ENCODE assay signal across 10 mouse cellular contexts in genomic region chr16:33921514-33921913, GRCm38 (mm10). TPM values are rescaled to one million over a fixed set of nuclear protein-coding genes. Genes with fewer than 3 reads are reported as not detected.
DNase-seq lines count a peak whose midpoint lies in the region; ATAC-seq lines count a peak whose summit lies in the region.
"Had no signal": no experiment of that assay in that cellular context is flagged by ENCODE, and none has a peak within 500 bp of the region (broad histone marks: within the 10 kb centered on the region; RNA-seq: fewer than 3 reads in every experiment).

No protein-coding gene starts in this region.

- H3K4me2 ChIP-seq in kidney, embryonic 16.5 days (replicated peaks; ENCODE audit: low read depth, low read length): no peak overlapping the region
- no peak overlapping the region for H3K4me2 ChIP-seq in embryonic facial prominence, embryonic 11.5 days (ENCODE audit: low read depth, low read length)
- H3K4me2 ChIP-seq in intestine, embryonic 15.5 days (replicated peaks): no peak overlapping the region
- H3K4me2 ChIP-seq: forebrain, embryonic 13.5 days; midbrain, embryonic 15.5 days had no signal

- no peak for DNase-seq in kidney, postnatal 36 days
- DNase-seq in embryonic facial prominence, embryonic 11.5 days (ENCODE audit: low spot score): no peak
- DNase-seq in cerebellum, adult 18-20 months: no peak
- DNase-seq in frontal cortex, adult 2 months (ENCODE audit: extremely low spot score in 1 of 2, low spot score in 1 of 2): no peak
- DNase-seq: adrenal gland, adult 8-10 months had no signal

- H3K9me3 ChIP-seq in kidney, embryonic 16.5 days (ENCODE audit: low read length): no peaks in the 10 kb centered on the region
- no peaks in the 10 kb centered on the region for H3K9me3 ChIP-seq in embryonic facial prominence, embryonic 11.5 days (replicated peaks; ENCODE audit: control insufficient read depth, low read length)
- H3K9me3 ChIP-seq in intestine, embryonic 15.5 days: no peaks in the 10 kb centered on the region
- H3K9me3 ChIP-seq in megakaryocyte, embryonic 14.5 days: peaks cover 10% of the 10 kb centered on the region
- H3K9me3 ChIP-seq: forebrain, embryonic 13.5 days; midbrain, embryonic 15.5 days had no signal

- H3K4me3 ChIP-seq in kidney, embryonic 16.5 days (ENCODE audit: low read length): no peak overlapping the region
- H3K4me3 ChIP-seq in embryonic facial prominence, embryonic 11.5 days (ENCODE audit: low read depth, low read length): no peak overlapping the region
- H3K4me3 ChIP-seq in intestine, embryonic 15.5 days (replicated peaks): no peak overlapping the region
- peak overlapping the region; percentile 60 for H3K4me3 ChIP-seq in megakaryocyte, embryonic 14.5 days (replicated peaks)
- H3K4me3 ChIP-seq: forebrain, embryonic 13.5 days; midbrain, embryonic 15.5 days had no signal

- ATAC-seq in kidney, embryonic 16.5 days (ENCODE audit: low FRiP score, low TSS enrichment): no peak
- ATAC-seq in embryonic facial prominence, embryonic 11.5 days (replicated peaks; ENCODE audit: insufficient number of reproducible peaks, low FRiP score, low TSS enrichment, low read depth): no peak
- no peak for ATAC-seq in intestine, embryonic 15.5 days
- ATAC-seq: midbrain, embryonic 15.5 days had no signal

- peak overlapping the region; percentile 70 for H3K27ac ChIP-seq in kidney, embryonic 16.5 days (ENCODE audit: low read length)
- H3K27ac ChIP-seq in embryonic facial prominence, embryonic 11.5 days (replicated peaks; ENCODE audit: low read depth, low read length): 0 out of 2 replicates have a peak overlapping the region, but pooled peaks have one; percentile 44
- 0 out of 2 replicates have a peak overlapping the region, but pooled peaks have one; percentile 23 for H3K27ac ChIP-seq in intestine, embryonic 15.5 days
- H3K27ac ChIP-seq: forebrain, embryonic 13.5 days; midbrain, embryonic 15.5 days had no signal

- no peaks in the 10 kb centered on the region for H3K27me3 ChIP-seq in kidney, embryonic 16.5 days (ENCODE audit: insufficient read depth, low read length)
- no peaks in the 10 kb centered on the region for H3K27me3 ChIP-seq in embryonic facial prominence, embryonic 11.5 days (ENCODE audit: control insufficient read depth, insufficient read depth, low read length)
- H3K27me3 ChIP-seq in intestine, embryonic 15.5 days (replicated peaks): no peaks in the 10 kb centered on the region
- H3K27me3 ChIP-seq in megakaryocyte, embryonic 14.5 days (replicated peaks): peaks cover 86% of the 10 kb centered on the region
- H3K27me3 ChIP-seq: midbrain, embryonic 15.5 days had no signal

- 37% methylated on average over 5 of the region's 5 CpGs for WGBS in kidney, embryonic 16.5 days
- 55% methylated on average over 5 of the region's 5 CpGs for WGBS in embryonic facial prominence, embryonic 11.5 days
- 50% methylated on average over 5 of the region's 5 CpGs for whole genome bisulfite sequencing in intestine, embryonic 15.5 days

- H3K36me3 ChIP-seq in kidney, embryonic 16.5 days (ENCODE audit: insufficient read depth, low read length): no peaks in the 10 kb centered on the region
- H3K36me3 ChIP-seq in embryonic facial prominence, embryonic 11.5 days (replicated peaks; ENCODE audit: control insufficient read depth, insufficient read depth, low read depth, low read length): no peaks in the 10 kb centered on the region
- H3K36me3 ChIP-seq in intestine, embryonic 15.5 days: no peaks in the 10 kb centered on the region; the same call in 1 of the 2 replicates
- H3K36me3 ChIP-seq in megakaryocyte, embryonic 14.5 days (replicated peaks; ENCODE audit: low read length): peaks cover 4% of the 10 kb centered on the region
- H3K36me3 ChIP-seq: midbrain, embryonic 15.5 days had no signal

- no peak overlapping the region; the same call in 1 of the 2 replicates for H3K9ac ChIP-seq in kidney, embryonic 16.5 days (replicated peaks; ENCODE audit: low read length)
- H3K9ac ChIP-seq in embryonic facial prominence, embryonic 11.5 days (replicated peaks; ENCODE audit: low read length): no peak overlapping the region
- no peak overlapping the region for H3K9ac ChIP-seq in intestine, embryonic 15.5 days
- H3K9ac ChIP-seq: forebrain, embryonic 13.5 days; midbrain, embryonic 15.5 days had no signal

- H3K4me1 ChIP-seq in kidney, embryonic 16.5 days (ENCODE audit: insufficient read depth, low read length): peaks cover 46% of the 10 kb centered on the region
- H3K4me1 ChIP-seq in embryonic facial prominence, embryonic 11.5 days (ENCODE audit: control insufficient read depth, insufficient read depth, low read length): peaks cover 5% of the 10 kb centered on the region; the same call in 1 of the 2 replicates
- H3K4me1 ChIP-seq in intestine, embryonic 15.5 days (replicated peaks): peaks cover 44% of the 10 kb centered on the region
- peaks cover 49% of the 10 kb centered on the region for H3K4me1 ChIP-seq in megakaryocyte, embryonic 14.5 days

RNA-seq across cellular contexts. Expression of gene Umps, which starts 45.3 kb away (rescaled TPM):
- 66.3 and 66.6 TPM in 2 replicates for polyA plus RNA-seq in kidney, embryonic 16.5 days (2015; fragmentation: Nextera tagmentation; extraction: Ambion mirVana)
- 90.4 and 91.0 TPM in 2 replicates for polyA plus RNA-seq in embryonic facial prominence, embryonic 11.5 days (2014; fragmentation: Nextera tagmentation; extraction: Ambion mirVana)
- 55.9 and 56.0 TPM in 2 replicates for polyA plus RNA-seq in intestine, embryonic 15.5 days (2015; fragmentation: Nextera tagmentation; extraction: Ambion mirVana)
- polyA plus RNA-seq in megakaryocyte, embryonic 14.5 days (2012; ENCODE audit: insufficient read depth, low replicate concordance): 5.2 and 6.5 TPM in 2 replicates
- 11.3 and 12.6 TPM in 2 replicates for polyA plus RNA-seq in frontal cortex, adult 2 months (2012; rRNA removed)
